Mouse (Mus musculus) T-helper 1 cell (primary cell): ENCODE results near the gene Tmem39a.

Experiments
- in situ Hi-C: fragments of 300-600 bp; cut with MboI, MseI; formaldehyde crosslinking; loops from one replicate; pipeline ENCODE4 v1.15.1; 2025; ENCODE audit warnings: high pct_unique_total_duplicates

The Tmem39a gene

GRCm38 (mm10) chr16:38587572-38587971 is 29.1 kb downstream of the Tmem39a start:
- in situ Hi-C loops = no loop called here

DNA sequence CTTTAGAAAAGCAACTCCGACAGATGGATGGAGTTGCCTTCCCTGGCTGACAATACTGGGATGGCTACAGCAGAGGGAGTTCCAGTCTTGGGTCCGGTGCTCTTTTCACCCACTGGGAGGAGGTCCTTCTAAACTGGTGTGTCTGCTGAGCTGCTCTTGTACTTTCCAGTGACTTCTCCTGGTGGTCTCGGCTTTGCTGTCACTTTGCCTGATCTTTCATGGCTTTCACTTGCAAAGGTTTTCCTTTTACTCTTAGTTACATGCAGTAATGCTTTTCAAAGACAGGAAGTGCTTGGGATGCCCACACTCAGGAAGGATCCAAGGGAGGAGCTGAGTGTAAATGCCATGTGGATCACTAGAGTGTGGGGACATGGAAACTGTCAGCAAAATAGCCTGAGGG is 33.0 kb downstream of the Tmem39a start:
- in situ Hi-C loops = no loop called here

DNA sequence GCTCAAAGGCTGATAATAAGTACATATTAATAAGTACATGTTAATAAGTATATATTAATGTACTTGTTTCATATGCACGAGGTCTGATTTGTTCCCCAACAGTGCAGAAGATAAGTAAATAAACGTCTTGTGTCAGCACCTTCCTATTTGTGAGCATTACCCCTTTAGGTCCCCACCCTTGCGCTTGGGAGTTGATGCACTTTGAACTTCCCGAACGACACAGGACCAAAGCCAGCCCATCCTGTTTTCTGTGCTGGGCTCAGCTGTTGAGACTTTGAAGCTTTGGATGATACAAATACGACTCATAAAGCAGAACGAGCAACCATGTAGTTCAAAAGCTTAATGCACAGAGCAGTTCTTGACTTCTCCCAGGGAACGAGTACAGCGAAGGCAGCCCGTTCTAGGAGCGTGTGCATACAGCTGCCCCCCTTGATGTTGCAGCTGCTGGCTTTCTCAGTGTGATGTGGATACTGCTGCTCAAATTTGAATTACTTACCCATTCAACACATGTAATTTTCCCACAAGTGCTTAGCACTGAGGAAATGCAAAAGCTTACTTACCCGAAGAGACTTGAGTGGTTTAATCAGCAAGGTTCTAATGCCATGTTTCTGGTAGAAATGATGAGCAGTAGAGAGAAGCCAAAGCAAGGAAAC is 33.7 kb downstream of the Tmem39a start:
- in situ Hi-C loops = no loop called here

- in situ Hi-C loops = no loop called here
These were observed 34.4 kb downstream of the Tmem39a start for GRCm38 (mm10) chr16:38592946-38593345.

DNA sequence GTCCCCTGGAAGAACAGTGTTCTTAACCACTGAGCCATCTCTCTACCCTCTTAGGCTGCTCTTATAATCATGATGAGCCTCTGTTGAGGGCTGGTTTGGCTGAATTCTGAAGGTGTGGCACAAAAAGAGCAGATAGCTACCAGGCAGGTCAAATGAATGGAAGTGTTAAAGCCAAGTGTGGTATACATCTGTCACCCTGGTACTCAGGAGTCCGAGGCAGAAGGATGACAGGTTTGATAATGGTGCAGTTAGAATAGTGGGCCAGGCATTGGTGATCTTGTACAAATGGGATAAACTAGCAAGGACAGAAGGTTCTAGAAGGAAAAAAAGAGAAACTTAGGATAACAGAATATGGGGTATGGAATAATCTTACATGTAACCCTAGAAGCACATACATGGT is 35.9 kb downstream of the Tmem39a start:
- in situ Hi-C loops = no loop called here

- in situ Hi-C loops = no loop called here
These were observed 37.6 kb downstream of the Tmem39a start for GRCm38 (mm10) chr16:38596099-38596498.

GRCm38 (mm10) chr16:38596651-38597050 is 38.2 kb downstream of the Tmem39a start:
- in situ Hi-C loops = no loop called here

GRCm38 (mm10) chr16:38598986-38599680 is 40.6 kb downstream of the Tmem39a start:
- in situ Hi-C loops = no loop called here

DNA sequence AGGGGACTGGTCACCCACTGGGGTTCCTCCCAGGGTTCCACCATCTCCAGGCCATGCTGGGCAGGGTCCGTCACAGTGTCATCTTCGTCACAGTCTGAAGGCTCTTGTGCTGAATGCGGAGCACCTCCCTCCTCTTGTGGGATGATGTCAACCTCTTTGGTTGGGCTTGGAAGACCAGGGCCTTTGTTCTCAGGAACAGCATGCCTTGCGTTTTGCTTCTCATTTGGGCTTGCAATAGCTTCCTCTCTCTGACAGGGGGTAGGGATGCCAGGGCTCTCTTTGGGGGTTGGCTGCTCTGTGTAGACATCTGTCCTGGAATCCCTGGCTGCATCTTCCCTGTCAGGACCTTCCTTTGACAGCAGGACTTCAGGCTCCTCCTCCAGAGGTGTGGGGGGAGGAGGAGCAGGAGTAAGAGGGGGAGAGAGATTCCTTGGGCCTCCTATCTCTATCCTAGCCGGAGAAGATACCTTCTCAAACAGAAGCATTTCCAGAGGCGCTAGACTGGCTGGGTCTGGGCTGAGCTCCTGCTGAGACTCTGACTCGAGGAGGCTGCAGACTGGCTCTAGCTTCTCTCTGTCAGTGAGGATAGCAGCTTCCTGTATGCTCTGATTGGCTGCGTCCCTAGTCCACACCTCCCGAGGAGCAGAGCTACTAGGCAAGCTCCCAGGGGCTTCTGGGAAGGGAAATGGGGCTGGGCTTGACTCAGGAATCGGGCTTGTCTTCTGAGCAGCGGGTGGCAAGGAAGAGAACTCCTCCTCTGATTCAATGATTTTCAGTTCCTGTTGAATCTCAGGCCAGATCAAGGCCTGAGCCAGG is 44.7 kb downstream of the Tmem39a start:
- in situ Hi-C loops = loop anchor here (25.0 kb wide), 1 partner anchor 434 kb away; no protein-coding TSS in a partner anchor

GRCm38 (mm10) chr16:38606509-38606908 is 48.0 kb downstream of the Tmem39a start:
- in situ Hi-C loops = loop anchor here (25.0 kb wide), 1 partner anchor 431 kb away; no protein-coding TSS in a partner anchor

DNA sequence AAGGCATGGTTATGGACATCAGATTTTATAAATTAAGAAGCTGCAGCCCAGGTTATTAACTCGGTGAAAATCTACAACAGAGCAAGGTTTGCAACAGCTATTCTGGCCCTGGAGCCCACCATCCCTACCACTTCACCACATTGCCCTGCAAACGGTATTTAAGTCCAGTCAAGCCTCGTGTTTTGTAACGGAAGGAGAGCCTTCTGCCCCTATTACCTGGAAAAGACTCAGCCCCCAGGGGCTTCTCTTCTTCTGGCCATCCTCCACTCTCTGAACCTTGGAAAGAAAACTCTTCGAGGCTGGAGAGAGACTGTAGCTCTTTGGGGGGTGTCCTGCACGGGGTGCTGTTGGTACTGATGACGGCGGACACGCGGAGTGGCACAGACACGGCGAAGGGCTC is 50.2 kb downstream of the Tmem39a start:
- in situ Hi-C loops = loop anchor here (25.0 kb wide), 1 partner anchor 429 kb away; no protein-coding TSS in a partner anchor

DNA sequence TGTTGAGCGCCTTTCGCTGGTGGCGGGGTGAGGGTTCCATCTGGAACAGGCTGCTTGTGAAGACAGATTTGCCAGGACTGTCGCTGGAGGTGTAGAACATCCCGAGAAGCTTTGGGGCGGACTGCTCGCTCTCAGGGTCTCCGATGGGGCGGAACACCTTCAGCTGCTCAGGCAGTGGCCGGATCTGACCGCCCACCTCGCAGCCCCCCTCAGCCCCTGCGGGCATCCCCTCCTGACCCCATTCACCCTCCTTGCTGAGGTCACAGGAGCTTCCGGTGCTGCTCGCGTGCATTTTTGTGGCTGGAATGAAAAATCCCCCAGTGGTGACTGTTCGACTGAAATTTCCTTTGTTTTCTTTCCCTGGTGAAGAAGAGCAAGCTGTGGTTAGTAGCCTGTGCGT is 50.6 kb downstream of the Tmem39a start:
- in situ Hi-C loops = loop anchor here (25.0 kb wide), 1 partner anchor 428 kb away; no protein-coding TSS in a partner anchor

DNA sequence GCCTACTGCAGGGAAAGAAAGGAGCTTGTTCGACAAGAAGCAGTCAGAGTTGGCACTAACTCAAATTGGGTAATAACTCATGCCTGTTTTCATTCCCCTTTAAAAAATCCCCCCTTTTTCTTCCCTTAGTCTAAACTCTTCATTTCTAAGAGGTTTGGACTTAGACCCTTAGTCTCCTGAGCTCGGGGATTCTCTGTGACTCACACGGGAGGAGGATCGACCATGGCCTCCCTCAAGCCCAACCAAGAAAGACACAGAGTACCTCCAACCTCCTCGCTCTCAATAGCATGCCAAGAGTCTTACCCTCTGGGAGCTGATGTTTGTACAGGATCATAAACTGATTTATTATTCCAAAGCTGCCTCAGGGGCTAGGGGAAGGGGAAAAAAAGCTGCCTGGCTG is 54.1 kb downstream of the Tmem39a start:
- in situ Hi-C loops = loop anchor here (25.0 kb wide), 1 partner anchor 425 kb away; no protein-coding TSS in a partner anchor

DNA sequence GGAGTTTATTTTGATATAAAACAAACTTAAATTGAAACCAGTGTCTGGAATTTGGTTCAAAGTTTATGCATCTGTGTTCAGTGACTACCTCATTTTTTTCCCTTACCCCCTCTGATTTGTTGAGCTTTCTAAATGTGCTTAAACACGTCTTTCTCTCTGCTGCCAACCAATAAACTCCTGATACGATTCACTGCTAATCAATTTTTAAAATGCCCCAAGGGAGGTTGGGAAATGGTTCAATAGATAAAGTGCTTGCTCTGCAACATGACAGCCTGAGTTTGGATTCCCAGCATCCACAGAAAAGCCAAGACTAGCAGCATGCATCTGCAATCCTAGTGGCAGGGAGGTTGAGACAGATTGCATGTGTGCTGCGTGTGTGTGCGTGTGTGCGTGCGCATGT is 55.1 kb downstream of the Tmem39a start:
- in situ Hi-C loops = loop anchor here (25.0 kb wide), 1 partner anchor 424 kb away; no protein-coding TSS in a partner anchor

GRCm38 (mm10) chr16:38617977-38618376 is 59.5 kb downstream of the Tmem39a start:
- in situ Hi-C loops = loop anchor here (25.0 kb wide), 1 partner anchor 419 kb away; no protein-coding TSS in a partner anchor

DNA sequence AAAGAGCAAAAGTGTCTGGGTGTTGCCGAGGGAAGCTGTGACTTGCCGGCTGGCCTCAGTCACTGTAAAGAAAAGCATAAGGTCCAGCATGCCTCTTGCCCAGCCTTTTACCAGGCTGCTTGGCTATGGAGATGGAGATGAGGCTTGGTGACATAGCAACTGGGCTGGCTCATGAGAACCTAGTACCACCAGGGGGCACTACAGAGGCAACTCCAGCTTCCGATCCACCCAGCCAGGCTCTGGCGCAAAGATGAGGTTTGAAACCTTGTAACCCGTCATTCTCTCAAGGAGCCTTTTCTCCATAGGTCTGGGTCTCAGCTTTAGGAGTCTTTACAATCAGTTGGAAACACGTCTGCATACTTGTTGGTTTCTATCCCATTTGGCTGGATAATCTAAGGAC is 60.6 kb downstream of the Tmem39a start:
- in situ Hi-C loops = loop anchor here (25.0 kb wide), 1 partner anchor 418 kb away; no protein-coding TSS in a partner anchor

GRCm38 (mm10) chr16:38620696-38621450 is 62.4 kb downstream of the Tmem39a start:
- in situ Hi-C loops = loop anchor here (10.0 to 25.0 kb wide), 2 partner anchors 174 to 416 kb away; no protein-coding TSS in a partner anchor

DNA sequence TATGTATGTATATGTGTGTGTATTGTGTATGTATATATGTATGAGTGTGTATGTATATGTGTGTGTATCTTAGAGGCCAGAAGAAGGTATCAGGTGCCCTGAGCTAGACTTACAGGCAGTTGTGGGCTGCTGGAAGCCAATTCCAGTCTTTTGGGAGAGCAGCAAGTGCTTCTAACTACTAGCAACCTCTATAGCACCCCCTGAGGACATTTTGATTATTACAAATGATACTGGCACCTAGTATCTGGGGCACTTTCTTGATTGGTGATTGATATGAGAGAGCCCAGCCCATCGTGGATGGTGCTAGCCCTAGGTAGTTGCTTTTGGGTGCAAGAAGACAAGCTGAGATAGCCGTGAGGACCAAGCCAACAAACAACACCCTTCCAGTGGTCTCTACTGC is 63.8 kb downstream of the Tmem39a start:
- in situ Hi-C loops = loop anchor here (10.0 to 25.0 kb wide), 2 partner anchors 173 to 415 kb away; no protein-coding TSS in a partner anchor

- in situ Hi-C loops = loop anchor here (10.0 to 25.0 kb wide), 2 partner anchors 170 to 413 kb away; no protein-coding TSS in a partner anchor
These were observed 65.8 kb downstream of the Tmem39a start for GRCm38 (mm10) chr16:38624303-38624702.

DNA sequence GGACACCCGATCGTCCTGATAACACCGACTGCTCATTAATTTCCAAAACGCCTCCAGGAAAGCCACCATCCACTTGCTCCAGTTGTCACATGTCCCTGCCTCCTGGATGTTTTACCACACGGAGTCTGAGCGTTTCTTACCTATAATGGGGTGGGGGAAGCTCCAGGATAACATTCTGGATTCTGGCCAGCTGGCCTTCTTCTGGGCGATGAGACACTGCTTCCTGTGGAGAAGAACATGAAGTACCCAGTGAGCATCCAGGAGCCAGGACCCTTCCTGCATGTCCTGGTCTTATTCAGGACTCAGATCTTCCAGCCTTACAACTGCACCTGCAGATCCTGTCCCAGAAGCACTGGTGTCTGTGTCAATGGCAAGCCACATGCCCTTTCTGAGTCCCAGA is 66.9 kb downstream of the Tmem39a start:
- in situ Hi-C loops = loop anchor here (10.0 to 25.0 kb wide), 2 partner anchors 112 to 169 kb away; partner anchors contain the start of gene B4galt4
